Mouse (Mus musculus): Measurements from ENCODE around the gene Tmc3.

GRCm38 (mm10) chr7:83627369-83627768, 42.6 kb downstream of the Tmc3 start:
- TF ChIP-seq CTCF (IDR thresholded peaks at IDR 0.05; ENCODE audit: insufficient read depth, low read depth, low read length) (no peak), POLR2A (IDR thresholded peaks at IDR 0.05; ENCODE audit: insufficient read depth, low read depth, low read length) (no peak)

All from olfactory bulb, adult 2 months (tissue).